ENCODE assay signal across 10 mouse cellular contexts in genomic region chr1:25057212-25057611, GRCm38 (mm10).
"Had no signal": no experiment of that assay in that cellular context is flagged by ENCODE, and none has a peak within 500 bp of the region (broad histone marks: within the 10 kb centered on the region; RNA-seq: fewer than 3 reads in every experiment).

No protein-coding gene starts in this region.

- H3K4me2 ChIP-seq: limb, embryonic 13.5 days; neural tube, embryonic 15.5 days had no signal

- H3K27ac ChIP-seq: kidney, postnatal 0 days; limb, embryonic 13.5 days; liver, embryonic 14.5 days; neural tube, embryonic 15.5 days; stomach, postnatal 0 days had no signal

- DNase-seq: kidney, adult 9 months; kidney, postnatal 36 days; left cerebral cortex, postnatal 4 days; thymus, postnatal 4 days had no signal

- H3K4me3 ChIP-seq: limb, embryonic 13.5 days; myocyte; neural tube, embryonic 15.5 days had no signal

- H3K36me3 ChIP-seq: limb, embryonic 13.5 days; neural tube, embryonic 15.5 days had no signal

- H3K9ac ChIP-seq: limb, embryonic 13.5 days; liver, embryonic 14.5 days; neural tube, embryonic 15.5 days had no signal

- H3K9me3 ChIP-seq: limb, embryonic 13.5 days; neural tube, embryonic 15.5 days had no signal

- H3K27me3 ChIP-seq: limb, embryonic 13.5 days; neural tube, embryonic 15.5 days had no signal
